Mouse (Mus musculus) heart, postnatal 0 days (tissue): ENCODE data around the gene Rnaseh1. TPM values are rescaled to one million over a fixed set of nuclear protein-coding genes. Genes with fewer than 3 reads are reported as not detected.

Experiments used
- ATAC-seq: fragments of 200-750 bp; cut with Nextera tagmentation; 2 replicates; pipeline ENCODE4 v1.8.0; 2017; ENCODE audit warnings: low read depth, moderate number of reproducible peaks, moderate library complexity; ENCODE audit not compliant: insufficient read depth
- DNase-seq: peaks from one replicate; pipeline ENCODE4 v3.0.0-alpha.2; 2016; ENCODE audit warnings: low spot score
- H3K27ac ChIP-seq: fragments of 300-500 bp; sonication (generic); 2 replicates; pipeline ENCODE4 v1.5.1; 2014; ENCODE audit warnings: low read depth, mild to moderate bottlenecking
- H3K27me3 ChIP-seq: fragments of 300-500 bp; sonication (generic); 2 replicates; pipeline ENCODE4 v1.6.1; 2014; ENCODE audit warnings: low read length, mixed read lengths; ENCODE audit not compliant: control insufficient read depth, insufficient read depth
- H3K36me3 ChIP-seq: fragments of 300-500 bp; sonication (generic); replicated peaks from 2 replicates; pipeline ENCODE4 v1.6.1; 2014; ENCODE audit warnings: low read length, mixed read lengths; ENCODE audit not compliant: control insufficient read depth, insufficient read depth
- H3K4me1 ChIP-seq: fragments of 300-500 bp; sonication (generic); 2 replicates; pipeline ENCODE4 v1.6.1; 2014; ENCODE audit warnings: antibody characterized with exemption; ENCODE audit not compliant: control insufficient read depth, insufficient read depth
- H3K4me2 ChIP-seq: fragments of 300-500 bp; sonication (generic); 2 replicates; pipeline ENCODE4 v1.6.1; 2014; ENCODE audit warnings: low read depth, mild to moderate bottlenecking, low read length, moderate library complexity
- H3K4me3 ChIP-seq: fragments of 300-500 bp; sonication (generic); 2 replicates; pipeline ENCODE4 v1.5.1; 2014; ENCODE audit warnings: low read depth, low read length
- H3K9ac ChIP-seq: fragments of 300-500 bp; sonication (generic); replicated peaks from 2 replicates; pipeline ENCODE4 v1.6.1; 2014; ENCODE audit warnings: low read depth, low read length, mixed read lengths
- H3K9me3 ChIP-seq: fragments of 300-500 bp; sonication (generic); replicated peaks from 2 replicates; pipeline ENCODE4 v1.6.1; 2016; ENCODE audit warnings: low read length; ENCODE audit not compliant: control insufficient read depth
- CTCF ChIP-seq: IDR thresholded peaks from 2 replicates; pipeline ENCODE4 v1.5.1; 2016; ENCODE audit warnings: antibody characterized with exemption, control low read depth, low read depth
- EP300 ChIP-seq: IDR thresholded peaks from 2 replicates; pipeline ENCODE4 v1.6.1; 2016; ENCODE audit warnings: antibody characterized with exemption, low read depth
- whole genome bisulfite sequencing: fragments of 180-500 bp; shearing (Covaris S2); extraction: QIAGEN DNeasy Blood & Tissue Kit; methylation state at CpG from one replicate; pipeline ENCODE4 v1.1.7; 2014; 5-methylcytosine and 5-hydroxymethylcytosine counted together
- polyA plus RNA-seq: library from polyadenylated mRNA; unstranded; fragments of >200 nt; fragmentation: Nextera tagmentation; extraction: Ambion mirVana; gene quantifications from 2 replicates; pipeline ENCODE4 v1.2.1, GENCODE M21; 2015
- total RNA-seq: library from RNA; depleted of rRNA; stranded (reverse); fragments of >200 nt; gene quantifications from 2 replicates; pipeline ENCODE4 v1.2.3, GENCODE M21; 2014; ENCODE audit warnings: low replicate concordance; rRNA removed

Rnaseh1 gene
- 4.1 and 17.7 TPM in 2 replicates for total RNA-seq
- polyA plus RNA-seq, result 11.6 and 12.6 TPM in 2 replicates

DNA sequence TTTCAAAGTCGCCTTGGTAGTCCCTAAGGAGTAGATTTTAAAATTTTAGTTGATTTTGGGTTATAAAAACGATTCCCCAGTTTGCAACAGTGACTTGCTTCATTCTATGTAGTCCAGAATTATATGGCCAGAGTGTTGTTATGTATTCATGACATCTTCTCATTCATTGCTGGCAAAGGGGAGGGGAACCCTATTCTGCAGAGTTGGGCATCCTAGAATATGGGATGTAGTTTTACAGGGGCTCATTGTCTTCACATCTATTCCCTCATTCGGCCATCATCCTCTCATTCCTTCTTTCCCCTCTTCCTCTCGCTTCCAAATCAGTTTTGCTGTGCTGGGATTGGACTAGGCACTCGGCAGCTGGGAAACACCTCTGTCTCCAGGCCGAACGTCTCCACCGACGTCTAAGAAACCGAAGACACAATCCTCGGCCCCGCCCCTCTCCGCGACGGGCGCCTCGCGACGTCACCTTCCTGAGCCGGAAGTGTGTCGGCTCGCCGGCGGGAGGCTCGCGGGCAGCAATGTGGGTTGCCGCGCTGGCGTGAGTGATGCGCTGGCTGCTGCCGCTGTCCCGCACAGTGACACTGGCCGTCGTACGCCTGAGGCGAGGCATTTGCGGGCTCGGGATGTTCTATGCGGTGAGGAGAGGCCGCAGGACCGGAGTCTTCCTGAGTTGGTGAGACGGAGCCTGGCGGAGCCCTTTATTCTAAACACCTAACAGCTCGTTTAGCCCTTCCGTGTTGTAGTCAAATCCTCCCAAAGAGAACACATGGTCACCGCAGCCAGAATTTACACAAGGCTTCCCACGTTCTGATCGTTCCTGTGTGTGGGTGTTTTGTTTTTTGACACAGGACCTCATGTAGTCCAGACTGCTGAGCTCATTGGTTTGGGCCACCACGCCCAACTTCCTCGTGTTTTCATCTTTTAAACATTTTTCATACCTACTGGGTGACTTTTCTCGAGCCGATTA is at the start of gene Rnaseh1:
Gene Rnaseh1, plus strand, starts transcription at position 462 of the 970 bp plus-strand sequence.
- H3K4me1 ChIP-seq, result peaks cover 6% of the 10 kb centered on the region; the same call in 1 of the 2 replicates
- TF ChIP-seq CTCF (no peak), EP300 (no peak)
- 1% methylated on average over 52 of the region's 52 CpGs for WGBS
- 0 out of 2 replicates have a peak within 1 kb of the TSS, but pooled peaks have one; percentile 27 for H3K27ac ChIP-seq
- DNase-seq (peak; percentile 74), ATAC-seq (peak; percentile 90)
- peaks cover 18% of the 10 kb centered on the region; the same call in 1 of the 2 replicates for H3K36me3 ChIP-seq
- no peaks in the 10 kb centered on the region for H3K27me3 ChIP-seq
- peak within 1 kb of the TSS; percentile 76 for H3K4me2 ChIP-seq
- peak within 1 kb of the TSS; percentile 75 for H3K4me3 ChIP-seq
- H3K9me3 ChIP-seq, result no peaks in the 10 kb centered on the region
- peak within 1 kb of the TSS; percentile 59 for H3K9ac ChIP-seq

DNA sequence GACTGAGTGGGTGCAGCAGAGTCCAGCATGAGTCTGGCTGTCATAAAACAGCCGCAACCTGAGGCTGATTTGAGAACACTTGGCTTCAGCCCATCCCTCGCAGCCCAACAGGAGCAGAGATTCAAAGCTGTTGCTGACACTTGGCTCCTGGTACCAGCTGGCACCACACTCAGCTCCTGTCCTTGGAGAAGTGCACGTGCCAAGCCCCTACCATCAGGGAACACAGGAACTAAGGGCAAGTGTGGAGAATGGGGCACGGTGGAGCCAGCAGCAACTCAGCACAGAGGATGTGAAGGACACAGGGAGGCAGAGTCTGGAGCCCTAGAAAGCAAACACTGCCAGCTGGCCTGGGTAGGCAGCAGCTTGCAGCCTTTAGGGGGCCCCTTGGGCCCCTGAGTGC is 47.1 kb upstream of the Rnaseh1 start:
- no peak overlapping the region for H3K9ac ChIP-seq
- 18% methylated on average over 4 of the region's 4 CpGs for WGBS
- H3K27ac ChIP-seq, result no peak overlapping the region
- peak; percentile 35 for DNase-seq
- H3K36me3 ChIP-seq, result no peaks in the 10 kb centered on the region
- no peak for TF ChIP-seq CTCF
- TF ChIP-seq EP300, result no peak
- H3K4me3 ChIP-seq, result no peak overlapping the region
- H3K9me3 ChIP-seq, result no peaks in the 10 kb centered on the region
- no peaks in the 10 kb centered on the region for H3K27me3 ChIP-seq
- ATAC-seq, result peak; percentile 86
- no peak overlapping the region for H3K4me2 ChIP-seq
- H3K4me1 ChIP-seq, result 0 out of 2 replicates have a peak, but pooled peaks cover 1% of the 10 kb centered on the region

DNA sequence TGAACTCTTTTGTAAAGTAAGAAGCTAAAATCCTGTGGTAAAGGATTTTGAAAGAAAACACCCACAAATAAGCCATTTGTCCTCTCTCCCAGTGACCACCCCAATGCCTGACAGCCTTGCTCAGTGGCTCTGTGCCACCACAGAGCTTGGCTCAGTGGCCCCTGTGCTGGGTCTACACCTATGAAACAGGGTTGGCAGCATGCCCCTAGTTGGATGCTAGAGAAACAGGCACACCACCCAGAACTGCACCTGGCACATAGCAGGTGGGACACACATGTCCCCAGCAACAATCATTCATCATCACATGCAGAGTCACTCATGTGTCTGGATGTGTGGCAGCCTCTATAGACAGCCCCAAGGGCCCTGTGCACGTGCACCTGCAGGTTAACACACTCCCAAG is 45.9 kb upstream of the Rnaseh1 start:
- Histone ChIP-seq H3K4me1 (0 out of 2 replicates have a peak, but pooled peaks cover 6% of the 10 kb centered on the region), H3K27ac (no peak overlapping the region), H3K27me3 (no peaks in the 10 kb centered on the region), H3K36me3 (no peaks in the 10 kb centered on the region), H3K4me3 (no peak overlapping the region), H3K9me3 (no peaks in the 10 kb centered on the region), H3K4me2 (no peak overlapping the region), H3K9ac (no peak overlapping the region)
- ATAC-seq (no peak), DNase-seq (no peak)
- 67% methylated on average over 1 of the region's 1 CpGs for WGBS
- no peak for TF ChIP-seq EP300
- no peak for TF ChIP-seq CTCF

DNA sequence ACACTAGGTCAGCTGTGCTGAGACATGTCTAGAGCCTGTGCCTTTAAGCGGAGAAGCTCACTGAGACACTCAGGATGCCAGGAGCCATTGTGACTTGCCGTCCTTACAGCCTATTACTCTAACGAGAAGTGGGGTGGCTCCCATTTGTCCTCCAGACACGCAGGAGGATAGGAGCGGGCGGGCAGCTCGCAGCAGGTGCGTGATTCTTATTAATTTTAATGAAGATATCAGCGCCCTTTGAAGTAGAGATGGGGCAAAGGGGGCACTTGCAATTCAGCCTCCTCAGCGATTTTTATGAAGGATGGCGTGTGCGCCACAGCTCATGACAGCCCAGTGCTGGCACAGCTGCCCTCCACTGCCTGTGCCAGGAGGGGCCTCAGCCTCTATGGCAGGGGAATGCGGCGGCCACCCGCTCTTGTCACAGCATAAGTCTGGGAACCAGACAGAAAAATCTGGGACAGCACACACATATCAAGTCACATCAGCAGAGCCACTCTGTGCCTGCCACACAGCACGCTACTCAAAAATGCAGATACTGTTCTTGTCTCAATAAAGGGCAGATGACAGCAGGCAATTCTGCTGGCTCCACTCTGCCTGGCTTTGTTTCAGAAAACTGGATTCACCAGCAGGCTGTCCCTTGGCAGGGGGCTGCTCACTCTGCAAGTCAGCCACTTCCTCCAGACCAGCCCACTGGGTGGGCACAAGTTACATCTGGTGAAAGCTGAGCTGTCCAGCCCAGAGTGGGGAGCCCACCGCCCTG is 41.7 kb upstream of the Rnaseh1 start:
- H3K27ac ChIP-seq, result no peak overlapping the region
- H3K4me3 ChIP-seq, result no peak overlapping the region; the same call in 1 of the 2 replicates
- 50% methylated on average over 17 of the region's 17 CpGs for WGBS

DNA sequence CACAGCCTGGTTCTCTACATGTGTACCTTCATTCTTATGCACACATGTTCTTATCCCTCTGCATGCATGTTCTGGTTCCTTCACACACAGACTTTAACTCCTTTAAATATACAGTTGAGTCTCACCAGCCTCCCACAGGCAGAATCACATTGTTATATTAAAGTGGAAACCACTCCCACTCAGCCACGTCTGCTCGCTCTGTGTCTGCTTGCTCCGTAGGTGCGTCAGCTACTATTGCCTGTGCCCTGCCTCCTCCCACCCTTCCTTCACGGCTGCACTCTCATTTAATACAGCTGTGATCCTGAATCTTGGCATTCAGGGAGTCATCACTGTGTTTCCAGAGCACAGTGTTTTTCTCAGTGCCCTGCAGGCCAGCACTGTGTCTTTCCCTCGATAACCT is 37.0 kb upstream of the Rnaseh1 start:
- ATAC-seq, result no peak
- WGBS, result 51% methylated on average over 6 of the region's 6 CpGs
- Histone ChIP-seq H3K9ac (no peak overlapping the region), H3K4me3 (no peak overlapping the region), H3K4me1 (0 out of 2 replicates have a peak, but pooled peaks cover 4% of the 10 kb centered on the region), H3K36me3 (no peaks in the 10 kb centered on the region), H3K9me3 (no peaks in the 10 kb centered on the region), H3K4me2 (no peak overlapping the region), H3K27ac (no peak overlapping the region), H3K27me3 (no peaks in the 10 kb centered on the region)
- TF ChIP-seq EP300 (no peak), CTCF (no peak)
- no peak for DNase-seq

More for the DNA sequence above, 41.7 kb upstream of the Rnaseh1 start:
- Histone ChIP-seq H3K4me2 (peak overlapping the region; percentile 17), H3K36me3 (no peaks in the 10 kb centered on the region), H3K27me3 (no peaks in the 10 kb centered on the region), H3K9ac (no peak overlapping the region), H3K9me3 (no peaks in the 10 kb centered on the region), H3K4me1 (0 out of 2 replicates have a peak, but pooled peaks cover 6% of the 10 kb centered on the region)
- DNase-seq, result no peak
- TF ChIP-seq EP300 (no peak), CTCF (no peak)
- ATAC-seq, result peak; percentile 44; the same call in 1 of the 2 replicates
